Mouse (Mus musculus): ENCODE results near the gene Ergic1.

The Ergic1 gene

DNA sequence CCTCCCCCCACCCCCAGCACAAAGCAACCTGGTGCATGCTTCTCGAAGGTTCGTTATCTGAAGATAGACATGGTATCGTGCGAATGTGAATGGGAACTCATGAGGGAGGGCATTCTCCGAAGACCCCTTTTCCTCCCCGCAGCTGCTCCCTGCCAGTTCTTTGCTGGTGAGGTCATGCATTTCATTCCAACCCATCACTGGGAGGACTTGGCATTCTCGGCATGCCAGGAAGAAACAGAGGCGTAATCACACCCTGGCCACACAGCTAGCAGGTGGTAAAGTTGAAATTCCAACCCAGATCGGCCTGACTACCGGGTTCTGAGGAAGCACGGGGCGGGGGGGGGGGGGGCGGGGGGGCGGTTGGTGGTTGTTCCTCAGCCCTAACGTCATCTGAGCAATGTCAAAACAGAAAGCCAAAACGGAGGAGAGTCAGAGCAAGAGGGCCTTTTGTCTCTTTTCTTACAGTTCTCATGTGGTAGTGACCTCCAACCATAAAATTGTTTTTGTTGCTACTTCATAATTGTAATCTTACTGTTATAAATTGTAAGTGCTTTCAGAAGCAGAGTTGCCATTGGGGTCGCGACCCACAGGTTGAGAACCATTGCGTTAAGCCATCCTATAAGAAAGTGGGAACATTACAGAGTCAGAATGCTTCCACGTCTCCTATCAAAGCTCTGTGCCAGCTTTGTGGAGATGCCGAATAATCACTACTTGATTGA lies 97.7 kb downstream of the Ergic1 start:
- no peak for DNase-seq (ENCODE audit: low read depth in 2 of 2, low spot score in 2 of 2)

DNA sequence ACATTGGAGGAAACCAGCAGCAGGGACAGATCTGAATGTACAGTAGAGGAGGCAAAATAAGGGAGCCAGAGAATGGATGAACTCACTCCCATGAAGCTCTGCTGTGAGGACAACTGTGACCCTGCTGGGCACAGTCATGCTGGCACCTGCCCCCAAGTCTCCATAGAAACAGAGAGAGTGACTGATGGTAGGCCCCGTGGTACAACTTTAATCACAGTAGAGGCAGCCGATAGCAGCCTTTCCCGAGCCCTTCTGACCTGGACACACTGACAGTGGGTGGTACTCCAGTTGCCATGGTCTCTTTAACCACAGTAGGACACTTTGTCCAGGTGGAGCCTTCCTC lies 98.3 kb downstream of the Ergic1 start:
- DNase-seq (ENCODE audit: low read depth in 2 of 2, low spot score in 2 of 2) = no peak

DNA sequence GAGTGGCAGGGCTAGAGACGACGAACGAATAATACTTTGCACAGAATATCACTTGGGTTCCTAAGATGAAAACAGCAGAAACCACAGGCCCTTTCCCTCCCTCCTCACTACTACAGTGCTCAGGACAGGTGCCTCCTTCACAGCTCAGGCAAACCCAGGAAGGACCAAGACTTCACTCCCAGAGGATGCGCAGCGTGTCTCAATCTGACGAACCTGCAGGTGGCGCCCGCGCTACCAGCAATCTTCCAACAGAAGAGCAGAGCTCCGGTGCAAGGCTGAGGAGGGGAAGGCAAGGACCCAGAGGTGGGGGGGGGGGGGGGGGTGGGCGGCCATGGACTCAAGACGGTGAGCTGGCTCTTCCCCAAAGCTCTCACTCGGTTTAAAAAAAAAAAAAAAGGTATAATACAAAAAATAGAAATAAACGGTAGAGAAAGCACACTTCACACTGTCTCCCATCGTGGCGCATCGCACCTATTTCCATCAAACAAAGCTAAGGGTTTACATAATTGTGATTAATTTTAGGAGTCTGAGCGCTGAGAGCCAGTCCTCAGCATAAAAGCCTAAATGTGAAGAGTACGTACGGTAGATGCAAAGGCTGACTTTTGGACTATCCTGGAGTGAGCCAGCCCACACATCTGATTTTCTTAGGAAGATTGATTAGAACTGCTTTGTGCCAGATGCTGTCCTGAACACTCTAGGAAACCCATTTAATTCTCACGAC lies 99.1 kb downstream of the Ergic1 start:
- DNase-seq (ENCODE audit: low read depth in 2 of 2, low spot score in 2 of 2) = peak; percentile 61 to 75

DNA sequence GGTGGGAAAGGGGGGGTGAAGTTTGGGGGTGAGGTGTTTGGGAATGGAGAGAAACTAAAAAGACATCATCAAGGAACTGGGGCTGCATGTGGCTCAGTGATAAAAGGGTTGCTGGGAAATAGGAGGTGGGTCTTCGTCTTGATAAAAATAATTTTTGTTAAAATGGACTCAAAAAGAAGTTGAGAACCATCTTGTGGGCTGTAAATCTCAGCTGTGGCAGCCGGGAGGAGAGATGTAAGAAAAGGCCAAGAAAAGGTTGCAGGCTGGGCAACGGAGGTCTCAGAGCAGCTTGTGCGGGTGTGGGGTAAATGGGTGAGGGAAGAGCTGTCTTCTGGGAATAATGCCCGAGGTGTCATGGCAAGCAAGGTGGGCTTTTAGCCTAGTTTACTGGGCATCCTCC lies 100.9 kb downstream of the Ergic1 start:
- no peak for DNase-seq (ENCODE audit: low read depth in 2 of 2, low spot score in 2 of 2)

DNA sequence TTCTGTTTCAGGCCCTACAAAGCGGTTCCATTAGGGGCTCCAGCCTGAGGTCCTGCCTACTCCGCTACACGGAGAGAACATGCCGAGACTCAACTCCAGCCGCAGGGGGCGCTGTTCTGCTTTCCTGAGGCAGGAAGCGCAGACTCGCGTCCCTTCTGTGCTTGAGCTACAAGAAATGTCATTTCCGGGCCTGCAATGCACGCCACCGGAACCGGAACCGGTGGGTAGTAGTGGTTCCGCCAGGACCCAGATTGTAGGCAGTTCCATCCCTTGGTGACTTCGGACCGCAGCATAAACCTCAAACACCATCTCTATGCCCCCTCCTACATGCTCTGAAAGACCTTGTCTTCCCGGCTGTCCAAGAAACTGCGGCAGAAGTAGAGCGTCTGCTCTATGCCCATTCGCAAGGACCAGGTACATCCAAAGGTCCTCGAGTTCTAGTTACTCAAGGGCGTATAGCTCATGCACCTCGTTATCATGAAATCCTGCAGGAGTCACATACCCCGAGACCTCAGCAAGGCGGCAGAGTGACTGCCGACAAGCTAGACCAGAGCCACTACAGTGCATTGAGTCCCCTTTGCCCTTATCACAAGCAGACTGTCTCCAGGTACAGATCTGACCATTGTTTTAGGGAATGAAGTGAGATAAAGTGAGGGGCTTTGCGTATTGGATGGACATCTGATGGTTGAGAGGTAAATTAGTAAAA lies 101.8 kb downstream of the Ergic1 start, which contains the start of gene Atp6v0e:
TSS of gene Atp6v0e (plus strand) at position 254 of the 706 bp plus-strand sequence.
- DNase-seq (ENCODE audit: low read depth in 2 of 2, low spot score in 2 of 2) = peak; percentile 90 to 92

DNA sequence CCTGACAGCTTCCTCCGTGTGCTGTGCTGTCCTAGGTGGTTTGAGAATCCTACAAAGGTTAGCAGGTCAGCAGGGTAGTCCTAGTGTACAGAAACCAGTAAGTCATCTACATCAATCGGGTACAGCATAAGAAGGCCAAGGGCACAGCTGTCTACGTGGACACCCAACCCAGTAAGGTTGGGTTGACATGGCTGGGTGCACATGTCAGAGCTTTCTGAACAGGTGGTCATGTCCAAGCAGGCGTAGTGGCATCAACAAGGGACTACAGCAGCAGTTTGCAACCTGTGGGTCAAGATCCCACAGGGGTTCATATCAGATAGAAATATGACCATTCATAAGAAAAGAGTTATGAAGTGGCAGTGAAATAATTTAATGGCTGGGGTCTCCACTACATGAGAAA lies 104.3 kb downstream of the Ergic1 start:
- no peak for DNase-seq (ENCODE audit: low read depth in 2 of 2, low spot score in 2 of 2)

DNA sequence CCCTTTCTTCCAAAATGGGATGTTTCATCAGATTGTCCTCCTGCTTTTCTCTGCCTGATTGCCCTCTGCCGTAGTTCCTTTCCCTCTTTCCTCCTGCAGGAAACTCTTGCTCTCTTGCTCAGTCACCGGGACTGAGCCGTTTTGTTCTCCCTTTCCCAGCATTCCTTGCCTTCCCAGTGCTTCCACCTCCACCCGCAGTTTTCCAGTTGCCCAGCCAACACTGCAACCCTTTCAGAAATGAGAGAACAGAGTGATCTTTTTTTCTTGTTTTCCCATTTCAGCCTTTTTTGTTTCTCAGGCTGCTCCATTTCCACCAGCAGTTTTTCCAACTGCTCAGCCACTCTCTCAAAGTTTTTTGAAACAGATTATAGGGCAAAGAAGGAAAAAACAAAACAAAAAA lies 110.0 kb downstream of the Ergic1 start:
- DNase-seq (ENCODE audit: low read depth in 2 of 2, low spot score in 2 of 2) = no peak

DNA sequence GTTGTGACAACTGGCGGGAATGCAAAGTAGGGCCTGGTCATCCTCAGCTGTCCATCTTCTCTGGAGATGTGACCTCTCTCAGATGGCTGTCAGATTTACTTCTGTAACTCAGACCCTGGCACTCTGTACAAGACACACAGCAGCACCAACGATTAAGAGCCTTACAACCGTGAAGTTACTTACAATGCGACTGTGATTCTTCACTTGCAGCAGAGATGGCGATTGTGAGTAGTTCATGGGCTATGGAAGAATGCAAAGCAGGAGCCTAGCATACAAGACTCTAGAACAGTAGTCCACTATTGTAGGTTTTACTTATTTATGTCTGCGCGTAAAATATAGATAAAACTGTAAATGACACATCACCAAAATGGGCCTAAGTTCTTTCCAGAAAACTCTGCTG lies 114.6 kb downstream of the Ergic1 start:
- no peak for DNase-seq (ENCODE audit: low read depth in 2 of 2, low spot score in 2 of 2)

DNA sequence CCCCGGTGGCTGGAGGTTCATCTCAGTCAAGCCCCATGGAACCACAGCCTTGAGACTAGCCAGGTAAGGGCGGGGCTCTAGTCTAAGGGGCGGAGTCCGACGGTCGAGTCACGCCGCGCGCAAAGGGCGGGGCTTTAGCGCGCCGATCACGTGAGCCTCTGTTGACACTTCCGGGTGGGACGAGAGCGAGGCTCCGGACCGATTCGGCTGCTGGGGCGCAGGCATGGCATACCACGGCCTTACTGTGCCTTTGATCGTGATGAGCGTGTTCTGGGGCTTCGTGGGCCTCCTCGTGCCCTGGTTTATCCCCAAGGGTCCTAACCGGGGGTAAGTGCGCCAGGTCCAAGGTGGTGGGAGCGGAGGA lies 114.9 kb downstream of the Ergic1 start:
- peak; percentile 83 to 90 for DNase-seq (ENCODE audit: low read depth in 2 of 2, low spot score in 2 of 2)

DNA sequence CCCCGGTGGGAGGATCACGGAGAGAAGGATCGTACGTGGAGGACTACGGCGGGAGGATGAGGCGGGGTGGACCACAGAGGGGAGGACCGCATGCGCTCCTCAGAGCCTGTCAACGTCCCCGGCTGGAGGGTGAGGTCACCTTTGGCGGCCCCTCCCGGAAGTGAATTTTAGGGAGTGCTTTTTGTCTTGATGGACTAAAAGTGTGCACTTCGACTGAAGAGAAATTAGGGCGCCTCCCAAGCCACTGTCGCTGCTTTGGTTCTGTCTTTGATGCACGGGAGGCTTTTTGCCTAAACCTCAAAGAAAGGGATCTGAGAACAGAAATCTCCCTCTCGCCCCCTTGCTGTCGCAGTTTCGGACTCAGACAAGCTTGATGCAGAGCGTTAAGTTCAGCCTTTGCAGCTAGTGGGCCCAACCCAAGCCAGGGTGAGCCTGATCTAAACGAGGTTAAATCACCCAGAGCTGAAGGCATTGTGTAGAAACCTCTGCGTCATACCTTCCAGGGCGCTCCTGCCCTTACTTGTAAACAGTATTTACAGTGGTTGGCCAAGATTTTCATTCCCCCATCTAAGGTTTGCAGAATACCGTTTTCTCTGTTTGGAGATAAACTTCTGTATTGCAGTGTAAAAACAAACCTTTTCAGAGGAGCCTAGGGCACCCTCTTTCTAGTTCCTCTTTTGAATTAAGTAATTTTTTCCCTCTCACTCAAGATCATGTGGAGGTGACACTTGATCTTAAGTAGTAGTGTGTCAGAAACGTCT lies 115.5 kb downstream of the Ergic1 start:
- DNase-seq (ENCODE audit: low read depth in 2 of 2, low spot score in 2 of 2) = peak in 1 of 2 experiments; percentile 46

DNA sequence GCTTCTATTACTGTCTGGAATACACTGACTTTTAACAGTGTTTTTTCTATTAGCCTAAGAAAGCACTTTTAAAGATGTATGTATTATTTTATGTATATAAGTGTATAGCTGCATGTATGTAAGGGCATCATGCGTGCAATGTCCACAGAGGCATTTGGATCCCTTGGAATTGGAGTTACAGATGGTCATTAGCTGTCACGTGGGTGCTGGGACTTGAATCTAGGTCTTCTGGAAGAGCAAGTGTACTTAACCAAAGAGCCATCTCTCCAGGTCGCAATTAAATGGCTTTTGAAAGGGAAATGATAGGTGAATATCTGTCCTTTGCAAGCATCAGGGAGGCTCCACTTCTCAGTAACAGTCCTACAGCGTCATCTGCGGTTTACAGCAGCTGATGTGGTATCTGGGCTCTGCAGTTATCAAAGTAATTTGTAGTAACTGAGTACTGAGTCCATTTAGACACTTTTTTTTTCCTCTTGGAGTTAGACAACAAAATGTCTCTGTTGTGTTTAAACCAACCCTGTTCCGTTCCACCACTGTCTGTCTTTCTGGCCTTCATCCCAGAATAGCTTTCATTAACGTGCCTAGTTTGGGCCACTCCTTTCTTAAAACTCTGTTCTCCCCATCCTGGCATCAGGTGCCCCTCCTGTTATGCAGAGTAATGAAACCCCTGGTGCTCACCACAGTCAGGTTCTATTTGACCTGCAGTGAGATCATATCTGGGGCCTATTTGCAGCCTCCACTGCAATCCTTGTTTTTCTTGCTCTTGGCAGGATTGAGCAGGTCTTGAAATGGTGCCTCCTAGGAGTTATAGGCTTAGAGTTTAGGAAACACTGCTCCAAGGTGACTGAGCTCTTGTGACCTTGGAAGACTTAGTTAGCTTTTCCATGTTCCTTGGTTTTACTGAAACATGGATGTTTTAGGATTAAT lies 116.7 kb downstream of the Ergic1 start:
- DNase-seq (ENCODE audit: low read depth in 2 of 2, low spot score in 2 of 2) = no peak

DNA sequence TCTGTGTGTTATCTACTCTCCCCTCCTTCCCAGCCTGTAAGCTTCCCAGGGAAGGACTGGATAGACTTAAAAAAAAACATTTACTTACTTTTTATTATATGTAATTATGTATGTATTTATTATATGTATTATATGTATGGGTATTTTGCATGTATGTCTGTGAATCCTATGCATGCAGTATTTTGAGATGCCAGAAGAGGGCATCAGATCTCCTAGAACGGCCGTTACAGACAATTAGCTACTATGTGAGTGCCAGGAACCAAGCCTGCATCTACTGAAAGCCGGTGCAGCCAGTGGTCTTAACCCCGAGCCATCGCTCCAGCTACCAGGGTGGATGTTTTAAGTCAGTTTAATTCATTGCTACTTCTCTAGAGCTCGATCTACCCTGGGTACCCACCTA lies 120.0 kb downstream of the Ergic1 start:
- no peak for DNase-seq (ENCODE audit: low read depth in 2 of 2, low spot score in 2 of 2)

DNA sequence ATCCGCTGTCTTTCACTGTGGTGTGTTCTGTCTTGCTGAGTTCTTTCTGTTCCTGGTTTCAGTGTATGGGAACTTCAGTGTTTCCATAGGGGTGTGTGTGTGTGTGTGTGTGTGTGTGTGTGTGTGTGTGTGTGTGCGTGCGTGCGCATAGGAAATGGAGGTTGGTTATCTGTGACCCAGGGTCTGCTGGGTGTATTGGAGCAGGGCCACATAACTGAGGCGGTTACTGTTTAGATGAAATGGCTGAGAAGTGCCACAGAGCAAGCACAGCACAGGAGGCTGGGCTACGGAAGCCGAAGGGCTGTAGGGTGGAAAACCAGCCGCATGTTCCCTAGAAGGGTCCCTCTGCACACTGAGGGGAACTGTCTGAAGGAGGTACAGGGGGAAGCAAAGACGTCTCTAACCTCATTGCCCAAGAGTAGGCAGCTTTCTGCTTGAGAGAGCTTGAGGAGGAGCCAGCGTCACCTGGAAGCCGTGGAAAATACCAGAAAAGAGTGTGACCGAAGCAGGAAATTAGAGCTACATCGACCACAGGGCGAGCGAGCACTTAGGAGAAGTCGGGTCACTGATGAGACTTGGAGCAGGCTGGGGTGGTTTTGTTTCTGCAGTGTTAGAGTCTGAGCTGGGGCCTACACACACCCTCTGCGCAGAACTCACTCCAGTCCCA lies 125.2 kb downstream of the Ergic1 start:
- no peak for DNase-seq (ENCODE audit: low read depth in 2 of 2, low spot score in 2 of 2)

DNA sequence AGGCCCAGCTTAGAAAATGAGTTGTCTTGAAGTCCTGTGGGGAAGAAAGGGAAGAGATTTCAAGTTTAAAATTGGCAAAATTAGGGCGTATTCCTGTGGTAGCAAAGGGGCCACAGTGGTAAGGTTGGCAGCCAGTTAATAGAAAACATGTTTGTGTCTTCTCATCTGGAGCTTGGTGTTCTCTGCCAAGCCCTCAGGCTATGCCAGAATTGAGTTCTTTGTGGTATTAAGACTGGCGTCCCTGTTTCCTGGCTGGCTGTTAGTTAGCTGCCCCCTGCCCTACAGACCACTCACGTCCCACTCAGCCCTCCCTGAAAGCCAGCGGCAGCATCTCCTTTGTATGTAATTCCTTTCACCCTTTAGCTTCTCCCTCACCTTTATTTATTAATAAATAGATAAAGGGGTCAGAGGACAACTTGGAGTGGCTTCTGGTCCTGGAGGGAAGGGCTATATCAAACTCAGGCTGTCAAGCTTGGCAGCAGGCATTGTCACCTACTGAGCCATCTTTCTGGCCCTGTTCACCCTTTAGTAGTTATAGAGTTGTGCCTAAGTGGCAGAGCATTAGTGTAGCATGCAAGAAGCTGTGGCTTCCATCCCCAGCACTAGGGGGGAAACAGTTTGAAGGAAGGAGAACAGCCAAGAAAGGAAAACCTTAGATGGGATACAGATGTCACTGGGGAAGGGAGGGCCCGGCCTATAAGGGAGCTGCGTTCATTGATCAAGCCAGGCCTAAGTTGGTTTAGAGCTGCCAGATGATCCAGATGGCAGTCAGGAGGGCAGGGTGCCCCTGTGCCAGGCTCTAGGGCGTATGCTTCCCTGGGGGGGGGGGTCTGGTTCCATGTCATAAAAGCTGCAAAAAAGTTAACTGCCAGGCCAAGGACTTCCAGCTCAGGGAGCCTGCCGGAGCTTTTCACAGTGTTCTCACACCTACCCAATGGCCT lies 127.8 kb downstream of the Ergic1 start:
- no peak for DNase-seq (ENCODE audit: low read depth in 2 of 2, low spot score in 2 of 2)

DNA sequence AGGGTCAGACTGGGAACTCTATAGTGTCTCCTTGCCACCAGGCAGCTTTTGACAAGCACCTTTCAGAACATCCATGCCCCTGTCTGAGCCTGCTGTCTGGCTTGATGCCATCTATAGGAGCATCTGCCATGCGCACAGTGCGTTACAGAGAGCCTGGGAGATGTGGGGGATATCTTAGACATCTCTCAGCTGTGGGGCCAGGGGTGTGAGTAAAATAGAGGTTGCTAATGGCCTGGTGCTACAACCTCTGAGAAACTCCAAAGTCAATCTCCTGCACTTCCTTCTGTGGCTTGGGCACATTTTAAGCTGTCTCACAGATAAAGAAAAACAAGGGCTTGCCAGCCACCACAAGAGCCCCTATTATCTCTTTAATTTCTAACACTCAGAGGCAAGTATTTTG lies 128.5 kb downstream of the Ergic1 start:
- no peak for DNase-seq (ENCODE audit: low read depth in 2 of 2, low spot score in 2 of 2)

DNA sequence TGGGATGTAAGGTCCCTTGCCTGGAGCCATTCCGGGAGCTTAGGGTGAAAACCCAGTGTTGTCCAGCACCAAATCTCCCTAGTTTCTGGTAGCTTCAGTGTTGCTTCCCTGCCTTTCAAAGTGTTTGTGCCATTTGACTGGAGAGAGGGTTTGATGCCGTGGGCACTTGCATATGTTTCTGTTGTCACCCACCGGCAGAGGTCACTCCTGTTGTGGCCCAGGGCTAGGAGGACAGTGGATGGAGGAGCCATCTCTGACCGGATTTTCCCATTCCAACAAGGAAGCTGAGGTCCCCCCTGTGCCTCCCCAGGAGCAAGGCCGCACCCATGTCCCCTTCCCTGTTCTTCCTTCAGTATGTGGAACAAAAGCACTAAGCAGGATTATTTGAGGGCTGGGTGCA lies 128.9 kb downstream of the Ergic1 start:
- DNase-seq (ENCODE audit: low read depth in 2 of 2, low spot score in 2 of 2) = no peak

DNA sequence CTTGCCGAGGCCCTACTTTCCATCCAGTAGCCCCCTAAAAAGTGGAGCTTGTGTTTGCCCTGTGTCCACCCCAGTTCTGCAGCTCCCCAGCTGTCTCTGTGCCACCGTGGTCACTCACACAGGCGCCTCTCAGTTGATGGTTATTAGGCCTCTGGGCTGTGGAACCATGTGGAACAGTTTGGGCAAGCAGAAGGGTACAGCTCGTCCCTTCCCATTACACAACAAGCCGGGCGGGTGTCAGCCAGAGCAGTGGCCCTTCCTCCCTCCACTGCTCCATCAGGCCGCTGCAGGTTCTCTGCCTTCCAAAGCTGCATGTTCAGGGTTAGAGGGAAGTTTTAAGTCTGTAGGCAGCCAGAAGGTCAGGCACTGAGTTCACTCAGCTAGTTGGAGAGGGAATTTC lies 129.8 kb downstream of the Ergic1 start:
- DNase-seq (ENCODE audit: low read depth in 2 of 2, low spot score in 2 of 2) = no peak

DNA sequence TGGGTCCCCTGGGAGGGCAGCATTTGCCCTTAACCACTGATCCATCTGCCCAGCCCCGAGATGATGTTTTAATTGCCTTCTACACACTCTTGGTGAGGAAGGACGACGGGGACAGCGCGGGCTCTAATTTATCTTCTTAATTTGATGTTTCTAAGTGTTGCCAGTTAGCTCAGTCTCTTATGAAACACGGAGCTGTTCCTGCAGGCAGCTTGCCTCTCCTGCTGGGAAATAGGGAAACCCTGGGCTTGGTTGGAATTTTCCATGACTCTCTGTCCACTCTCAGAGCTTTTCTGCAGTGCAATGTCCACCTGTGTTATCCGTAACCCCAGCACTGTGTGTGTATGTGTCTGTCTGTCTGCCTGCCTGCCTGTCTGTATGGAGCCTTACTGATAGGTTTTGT lies 132.1 kb downstream of the Ergic1 start:
- DNase-seq (ENCODE audit: low read depth in 2 of 2, low spot score in 2 of 2) = no peak

DNA sequence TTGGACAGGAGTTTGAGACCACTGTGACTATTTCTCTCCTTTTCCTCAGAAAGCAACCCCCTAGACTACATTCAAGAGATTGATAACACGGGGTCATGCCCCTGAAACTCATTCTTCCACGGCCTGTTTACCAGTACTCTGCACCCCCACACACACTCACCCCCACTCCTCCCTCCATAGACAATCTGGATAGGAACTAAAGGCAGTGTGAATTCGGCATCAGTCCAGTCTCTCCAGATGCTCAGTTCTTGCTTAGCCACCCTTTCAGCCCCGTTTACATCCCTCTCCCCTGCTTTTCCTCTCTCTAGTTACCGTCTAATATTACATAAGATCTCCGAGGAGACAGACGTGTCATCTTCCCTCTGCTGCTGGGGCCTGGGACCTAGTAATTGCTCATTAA lies 132.9 kb downstream of the Ergic1 start:
- no peak for DNase-seq (ENCODE audit: low read depth in 2 of 2, low spot score in 2 of 2)
